Mouse (Mus musculus) liver, postnatal 0 days (tissue): Measurements from ENCODE around the gene Eepd1. TPM values are rescaled to one million over a fixed set of nuclear protein-coding genes. Genes with fewer than 3 reads are reported as not detected.

Experiments
- ATAC-seq: fragments of 200-750 bp; cut with Nextera tagmentation; 2 replicates; pipeline ENCODE4 v1.8.0; 2017; ENCODE audit warnings: mild to moderate bottlenecking, moderate library complexity
- DNase-seq: peaks from one replicate; pipeline ENCODE4 v3.0.0-alpha.2; 2016
- H3K27ac ChIP-seq: fragments of 300-500 bp; sonication (generic); 2 replicates; pipeline ENCODE4 v1.5.1; 2014; ENCODE audit warnings: antibody characterized with exemption, moderate library complexity, mild to moderate bottlenecking, low read depth
- H3K27me3 ChIP-seq: fragments of 300-500 bp; sonication (generic); 2 replicates; pipeline ENCODE4 v1.6.1; 2014; ENCODE audit warnings: low read length, control low read depth, mixed read lengths; ENCODE audit not compliant: insufficient read depth
- H3K36me3 ChIP-seq: fragments of 300-500 bp; sonication (generic); replicated peaks from 2 replicates; pipeline ENCODE4 v1.6.1; 2014; ENCODE audit warnings: mild to moderate bottlenecking, control low read depth, low read length, moderate library complexity, mixed read lengths; ENCODE audit not compliant: insufficient read depth
- H3K4me1 ChIP-seq: fragments of 300-500 bp; sonication (generic); 2 replicates; pipeline ENCODE4 v1.6.1; 2014; ENCODE audit warnings: antibody characterized with exemption, mild to moderate bottlenecking, control low read depth; ENCODE audit not compliant: insufficient read depth
- H3K4me2 ChIP-seq: fragments of 300-500 bp; sonication (generic); 2 replicates; pipeline ENCODE4 v1.6.1; 2014; ENCODE audit warnings: low read depth, mild to moderate bottlenecking, low read length, moderate library complexity, mixed read lengths
- H3K4me3 ChIP-seq: fragments of 300-500 bp; sonication (generic); 2 replicates; pipeline ENCODE4 v1.5.1; 2014; ENCODE audit warnings: low read depth, low read length
- H3K9ac ChIP-seq: fragments of 300-500 bp; sonication (generic); replicated peaks from 2 replicates; pipeline ENCODE4 v1.6.1; 2014; ENCODE audit warnings: mild to moderate bottlenecking, moderate library complexity
- H3K9me3 ChIP-seq: fragments of 300-500 bp; sonication (generic); 2 replicates; pipeline ENCODE4 v1.6.1; 2016; ENCODE audit warnings: mild to moderate bottlenecking, control low read depth, low read length, mixed read lengths
- CTCF ChIP-seq: sonication (generic); IDR thresholded peaks from 2 replicates; pipeline ENCODE4 v1.5.1; 2016; ENCODE audit warnings: antibody characterized with exemption, low read depth
- EP300 ChIP-seq: IDR thresholded peaks from 2 replicates; pipeline ENCODE4 v1.6.1; 2016; ENCODE audit warnings: antibody characterized with exemption, low read depth, mild to moderate bottlenecking
- WGBS: fragments of 180-500 bp; shearing (Covaris S2); extraction: QIAGEN DNeasy Blood & Tissue Kit; methylation state at CpG from one replicate; pipeline ENCODE4 v1.1.7; 2014; ENCODE audit not compliant: insufficient replicate concordance; 5-methylcytosine and 5-hydroxymethylcytosine counted together
- polyA plus RNA-seq: library from polyadenylated mRNA; unstranded; fragments of >200 nt; fragmentation: Nextera tagmentation; extraction: Ambion mirVana; gene quantifications from 2 replicates; pipeline ENCODE4 v1.2.1, GENCODE M21; 2015

Gene Eepd1
- polyA plus RNA-seq, 1 experiment from 2014 or later: 7.6 TPM

GRCm38 (mm10) chr9:25486246-25486807, 5.0 kb downstream of the Eepd1 start:
- peaks cover 57% of the 10 kb centered on the region for H3K4me1 ChIP-seq
- H3K36me3 ChIP-seq: no peaks in the 10 kb centered on the region
- ATAC-seq (no peak), DNase-seq (no peak)
- no peaks in the 10 kb centered on the region for H3K27me3 ChIP-seq
- H3K9me3 ChIP-seq: no peaks in the 10 kb centered on the region
- H3K9ac ChIP-seq: no peak overlapping the region
- no peak overlapping the region for H3K27ac ChIP-seq
- WGBS: 67% methylated on average over 9 of the region's 9 CpGs
- H3K4me2 ChIP-seq: peak overlapping the region; percentile 81; the same call in 1 of the 2 replicates
- no peak overlapping the region for H3K4me3 ChIP-seq
- 0 out of 2 replicates have a peak, but pooled peaks have one; percentile 22 for TF ChIP-seq EP300
- TF ChIP-seq CTCF: no peak

- no peak for ATAC-seq
- Histone ChIP-seq H3K9me3 (no peaks in the 10 kb centered on the region), H3K4me3 (no peak overlapping the region), H3K36me3 (no peaks in the 10 kb centered on the region), H3K4me1 (peaks cover 53% of the 10 kb centered on the region), H3K9ac (no peak overlapping the region), H3K4me2 (no peak overlapping the region), H3K27me3 (no peaks in the 10 kb centered on the region), H3K27ac (no peak overlapping the region)
- TF ChIP-seq CTCF (no peak), EP300 (no peak)
- 55% methylated on average over 12 of the region's 12 CpGs for WGBS
- DNase-seq: no peak
These were observed 6.2 kb downstream of the Eepd1 start for GRCm38 (mm10) chr9:25487446-25488110.

- DNase-seq (no peak), ATAC-seq (peak; percentile 24; the same call in 1 of the 2 replicates)
- Histone ChIP-seq H3K9me3 (no peaks in the 10 kb centered on the region), H3K27ac (no peak overlapping the region), H3K4me3 (no peak overlapping the region), H3K4me1 (peaks cover 44% of the 10 kb centered on the region), H3K9ac (no peak overlapping the region), H3K4me2 (no peak overlapping the region), H3K27me3 (no peaks in the 10 kb centered on the region), H3K36me3 (no peaks in the 10 kb centered on the region)
- TF ChIP-seq CTCF (no peak), EP300 (no peak)
- WGBS: 53% methylated on average over 9 of the region's 9 CpGs
These were observed 7.2 kb downstream of the Eepd1 start for GRCm38 (mm10) chr9:25488581-25488980.

GRCm38 (mm10) chr9:25489221-25489960, 8.0 kb downstream of the Eepd1 start:
- no peak for ATAC-seq
- no peaks in the 10 kb centered on the region for H3K36me3 ChIP-seq
- H3K4me1 ChIP-seq: peaks cover 35% of the 10 kb centered on the region
- no peak overlapping the region for H3K4me3 ChIP-seq
- no peaks in the 10 kb centered on the region for H3K27me3 ChIP-seq
- TF ChIP-seq EP300: no peak
- TF ChIP-seq CTCF: no peak
- H3K4me2 ChIP-seq: no peak overlapping the region
- WGBS: 69% methylated on average over 7 of the region's 7 CpGs
- no peak overlapping the region for H3K9ac ChIP-seq
- no peak for DNase-seq
- no peaks in the 10 kb centered on the region for H3K9me3 ChIP-seq
- H3K27ac ChIP-seq: no peak overlapping the region

GRCm38 (mm10) chr9:25490278-25491145, 9.2 kb downstream of the Eepd1 start:
- Histone ChIP-seq H3K27ac (no peak overlapping the region), H3K4me1 (peaks cover 25% of the 10 kb centered on the region), H3K4me3 (no peak overlapping the region), H3K36me3 (no peaks in the 10 kb centered on the region), H3K4me2 (no peak overlapping the region), H3K9ac (no peak overlapping the region), H3K9me3 (no peaks in the 10 kb centered on the region), H3K27me3 (no peaks in the 10 kb centered on the region)
- no peak for TF ChIP-seq EP300
- TF ChIP-seq CTCF: no peak
- DNase-seq (no peak), ATAC-seq (no peak)
- WGBS: 65% methylated on average over 13 of the region's 13 CpGs
